Mouse (Mus musculus) lung, postnatal 14 days (tissue): ENCODE data around the gene Abcg8.

Experiments used
- DNase-seq: peaks from one replicate; pipeline ENCODE4 v3.0.0; 2021

The Abcg8 gene

GRCm38 (mm10) chr17:84675951-84676366 is at the start of gene Abcg8:
Abcg8 (plus strand) TSS chr17:84676302.
- peak; percentile 27 for DNase-seq

GRCm38 (mm10) chr17:84626857-84627305 is 49.2 kb upstream of the Abcg8 start:
- DNase-seq = no peak

- DNase-seq = no peak
Observed at GRCm38 (mm10) chr17:84627721-84628120, 48.4 kb upstream of the Abcg8 start.

GRCm38 (mm10) chr17:84628611-84629010 is 47.5 kb upstream of the Abcg8 start:
- DNase-seq = no peak

- DNase-seq = no peak
Observed at GRCm38 (mm10) chr17:84631836-84632235, 44.3 kb upstream of the Abcg8 start.

GRCm38 (mm10) chr17:84633443-84633842 is 42.7 kb upstream of the Abcg8 start:
- DNase-seq = no peak

GRCm38 (mm10) chr17:84636328-84636727 is 39.8 kb upstream of the Abcg8 start:
- no peak for DNase-seq

- no peak for DNase-seq
Observed at GRCm38 (mm10) chr17:84637971-84638370, 38.1 kb upstream of the Abcg8 start.

- DNase-seq = no peak
Observed at GRCm38 (mm10) chr17:84639796-84640378, 36.2 kb upstream of the Abcg8 start.

GRCm38 (mm10) chr17:84641893-84642292 is 34.2 kb upstream of the Abcg8 start:
- peak; percentile 72 for DNase-seq

- no peak for DNase-seq
Observed at GRCm38 (mm10) chr17:84642324-84642723, 33.8 kb upstream of the Abcg8 start.

GRCm38 (mm10) chr17:84644292-84645050 is 31.6 kb upstream of the Abcg8 start:
- no peak for DNase-seq

- no peak for DNase-seq
Observed at GRCm38 (mm10) chr17:84645119-84645518, 31.0 kb upstream of the Abcg8 start.

GRCm38 (mm10) chr17:84645894-84646293 is 30.2 kb upstream of the Abcg8 start:
- no peak for DNase-seq

- DNase-seq = no peak
Observed at GRCm38 (mm10) chr17:84646477-84646876, 29.6 kb upstream of the Abcg8 start.

- no peak for DNase-seq
Observed at GRCm38 (mm10) chr17:84647630-84648029, 28.5 kb upstream of the Abcg8 start.

GRCm38 (mm10) chr17:84650302-84651017 is 25.6 kb upstream of the Abcg8 start:
- no peak for DNase-seq

GRCm38 (mm10) chr17:84653544-84653943 is 22.6 kb upstream of the Abcg8 start:
- no peak for DNase-seq

- no peak for DNase-seq
Observed at GRCm38 (mm10) chr17:84656205-84656604, 19.9 kb upstream of the Abcg8 start.

- DNase-seq = no peak
Observed at GRCm38 (mm10) chr17:84656653-84657421, 19.3 kb upstream of the Abcg8 start.

- no peak for DNase-seq
Observed at GRCm38 (mm10) chr17:84657422-84657732, 18.7 kb upstream of the Abcg8 start.

GRCm38 (mm10) chr17:84657782-84658181 is 18.3 kb upstream of the Abcg8 start:
- no peak for DNase-seq

GRCm38 (mm10) chr17:84658195-84658594 is 17.9 kb upstream of the Abcg8 start:
- no peak for DNase-seq
